Mouse (Mus musculus): ENCODE measurements around the gene Tob2.

Gene Tob2

GRCm38 (mm10) chr15:81858517-81859329 is at the start of gene Tob2:
Gene Tob2 (minus strand): TSS chr15:81858796.
- peak; percentile 74 for DNase-seq (ENCODE audit: low spot score)

DNA sequence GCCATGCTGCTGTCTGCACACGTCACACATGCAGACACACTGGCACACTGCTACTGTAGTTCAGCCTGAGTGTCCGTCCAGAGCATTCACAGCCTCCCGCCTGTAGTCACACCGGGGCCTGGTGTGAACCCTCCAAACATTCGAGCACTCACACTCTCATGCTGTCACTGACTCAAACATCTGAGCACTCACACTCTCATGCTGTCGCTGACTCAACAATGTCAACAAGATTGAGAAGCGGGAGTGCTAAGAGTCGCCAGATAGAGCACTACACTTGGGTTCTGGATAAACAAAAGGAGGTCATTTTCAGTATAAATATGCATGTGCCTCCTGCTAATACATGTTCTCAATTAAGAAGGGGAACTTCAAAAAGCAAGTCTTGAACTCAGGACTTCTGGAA is 49.4 kb upstream of the Tob2 start:
- no peak for DNase-seq (ENCODE audit: low spot score)

GRCm38 (mm10) chr15:81904939-81905338 is 46.3 kb upstream of the Tob2 start:
- peak; percentile 91 for DNase-seq (ENCODE audit: low spot score)

- no peak for DNase-seq (ENCODE audit: low spot score)
Measured at GRCm38 (mm10) chr15:81898751-81899150, 40.2 kb upstream of the Tob2 start.

GRCm38 (mm10) chr15:81897607-81898285 is 39.1 kb upstream of the Tob2 start:
- DNase-seq (ENCODE audit: low spot score) = no peak

DNA sequence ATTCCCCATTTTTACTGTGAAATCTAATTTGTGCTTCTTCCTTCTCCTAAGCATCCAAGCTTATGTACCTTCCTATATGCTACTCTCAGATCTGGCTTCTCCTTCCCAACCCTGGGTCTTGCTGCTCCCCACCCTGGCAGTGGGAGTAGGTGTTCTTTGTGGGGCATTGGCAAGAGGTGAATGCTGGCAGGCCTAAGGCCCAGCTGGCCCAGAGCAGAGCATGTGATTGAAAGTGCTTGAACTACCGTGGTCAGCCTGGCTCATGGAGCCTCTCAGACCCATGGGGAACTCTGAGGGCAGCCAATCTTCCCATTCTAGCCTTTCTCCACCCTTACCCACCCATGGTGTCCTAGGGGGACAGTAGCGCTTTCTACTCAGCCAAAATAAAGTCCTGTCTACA is 37.8 kb upstream of the Tob2 start:
- DNase-seq (ENCODE audit: low spot score) = no peak

GRCm38 (mm10) chr15:81894002-81894401 is 35.4 kb upstream of the Tob2 start:
- no peak for DNase-seq (ENCODE audit: low spot score)

DNA sequence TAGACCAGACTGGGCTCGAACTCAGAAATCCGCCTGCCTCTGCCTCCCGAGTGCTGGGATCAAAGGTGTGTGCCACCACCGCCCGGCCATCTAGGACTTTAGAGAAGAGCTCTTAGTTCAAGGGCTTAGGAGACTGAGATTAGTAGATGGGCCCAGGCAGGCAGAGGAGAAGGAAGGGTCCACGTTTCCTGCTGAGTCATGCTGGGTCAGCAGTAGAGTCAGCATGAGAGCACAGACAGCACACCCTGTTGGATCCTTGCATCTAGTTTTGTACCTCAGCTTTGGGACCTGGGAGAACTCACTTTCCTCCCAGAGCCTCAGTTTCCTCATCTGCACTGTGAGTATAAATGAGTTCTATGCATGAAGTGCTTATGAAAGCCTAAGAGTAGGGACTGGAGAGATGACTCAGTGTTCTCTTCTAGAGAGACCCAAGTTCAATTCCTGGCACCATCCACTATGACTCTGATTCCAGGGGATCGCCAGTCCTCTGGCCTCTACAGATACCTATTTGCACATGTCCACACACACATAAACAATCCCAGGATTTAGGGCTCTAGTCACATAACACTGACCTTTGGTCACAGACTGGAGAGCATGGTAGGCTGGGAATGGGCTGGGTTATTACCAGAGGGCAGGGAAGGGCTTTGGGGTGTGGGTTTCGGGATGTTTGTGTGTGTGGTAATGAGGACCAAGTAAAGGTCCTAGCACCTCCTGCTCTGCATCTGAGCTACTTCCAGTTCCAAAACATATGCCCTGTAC is 33.4 kb upstream of the Tob2 start:
- DNase-seq (ENCODE audit: low spot score) = no peak

DNA sequence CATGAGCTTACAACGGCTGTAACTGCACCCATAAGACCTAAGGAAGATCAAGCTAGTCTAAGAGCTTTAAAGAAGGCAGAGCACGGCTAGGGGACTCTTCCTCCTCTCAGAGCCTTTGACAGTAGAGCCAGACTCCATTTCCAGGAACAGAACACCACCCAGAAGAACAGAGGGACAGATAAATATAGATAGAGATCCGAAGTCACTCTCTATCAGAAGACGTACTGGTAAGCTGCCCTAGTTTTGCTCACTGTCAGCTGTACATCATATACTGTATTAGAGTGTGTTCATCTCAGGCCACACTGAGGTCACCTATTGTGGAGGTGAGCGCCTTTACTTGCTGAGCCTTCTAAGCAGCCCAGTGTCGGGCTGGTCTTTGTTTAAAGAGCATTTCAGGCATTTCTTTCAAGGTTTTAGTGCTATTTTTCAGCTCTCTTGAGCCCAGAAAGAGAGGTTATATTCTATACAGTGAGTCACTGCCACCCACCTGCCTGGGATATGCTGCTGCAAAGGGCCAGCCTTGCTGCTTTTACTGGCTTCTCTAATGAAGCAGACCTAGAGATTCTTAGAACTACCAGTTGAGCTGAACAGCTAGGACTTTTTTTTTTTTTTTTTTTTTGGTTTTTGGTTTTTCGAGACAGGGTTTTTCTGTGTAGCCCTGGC is 32.7 kb upstream of the Tob2 start:
- no peak for DNase-seq (ENCODE audit: low spot score)

DNA sequence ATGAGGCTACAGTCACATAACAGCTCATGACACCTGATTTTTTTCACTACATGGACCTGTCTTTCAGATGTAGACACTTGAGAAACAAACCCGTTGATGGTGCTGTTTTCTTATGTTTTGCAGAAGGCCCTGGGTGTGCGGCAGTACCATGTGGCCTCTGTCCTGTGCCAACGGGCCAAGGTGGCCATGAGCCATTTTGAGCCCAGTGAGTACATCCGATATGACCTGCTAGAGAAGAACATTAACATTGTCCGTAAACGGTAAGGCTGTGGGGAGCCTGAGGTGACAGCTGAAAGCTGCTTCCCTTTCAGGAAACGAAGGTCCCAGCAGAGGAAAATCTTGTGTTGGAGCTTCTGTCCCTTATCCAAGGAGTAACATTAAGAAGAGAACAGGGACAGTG is 30.6 kb upstream of the Tob2 start:
- no peak for DNase-seq (ENCODE audit: low spot score)

- no peak for DNase-seq (ENCODE audit: low spot score)
Measured at GRCm38 (mm10) chr15:81886795-81887550, 28.4 kb upstream of the Tob2 start.

DNA sequence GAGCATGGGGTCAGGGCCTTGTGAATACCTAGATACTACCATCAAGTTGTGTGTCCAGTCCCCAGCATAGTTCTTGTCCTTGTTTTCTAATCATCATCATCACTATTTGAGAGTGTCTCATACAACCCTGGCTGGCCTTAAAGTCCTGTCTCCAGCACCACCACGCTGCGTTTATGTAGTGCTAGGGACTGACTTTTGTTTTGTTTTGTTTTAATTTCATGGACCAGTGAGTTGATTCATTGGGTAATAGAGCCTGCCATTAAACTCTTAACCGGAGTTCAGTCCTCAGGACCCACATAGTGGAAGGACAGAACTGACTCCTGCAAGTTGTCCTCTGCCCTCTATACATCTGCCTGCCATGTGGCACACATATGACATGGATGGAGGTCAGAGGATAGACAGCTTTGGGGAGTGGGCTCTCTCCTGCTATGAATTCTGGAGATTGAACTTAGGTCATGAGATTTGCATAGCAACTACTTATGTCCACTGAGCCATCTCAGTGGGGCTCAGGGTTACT is 26.9 kb upstream of the Tob2 start:
- DNase-seq (ENCODE audit: low spot score) = no peak

GRCm38 (mm10) chr15:81882348-81882747 is 23.8 kb upstream of the Tob2 start:
- DNase-seq (ENCODE audit: low spot score) = no peak

DNA sequence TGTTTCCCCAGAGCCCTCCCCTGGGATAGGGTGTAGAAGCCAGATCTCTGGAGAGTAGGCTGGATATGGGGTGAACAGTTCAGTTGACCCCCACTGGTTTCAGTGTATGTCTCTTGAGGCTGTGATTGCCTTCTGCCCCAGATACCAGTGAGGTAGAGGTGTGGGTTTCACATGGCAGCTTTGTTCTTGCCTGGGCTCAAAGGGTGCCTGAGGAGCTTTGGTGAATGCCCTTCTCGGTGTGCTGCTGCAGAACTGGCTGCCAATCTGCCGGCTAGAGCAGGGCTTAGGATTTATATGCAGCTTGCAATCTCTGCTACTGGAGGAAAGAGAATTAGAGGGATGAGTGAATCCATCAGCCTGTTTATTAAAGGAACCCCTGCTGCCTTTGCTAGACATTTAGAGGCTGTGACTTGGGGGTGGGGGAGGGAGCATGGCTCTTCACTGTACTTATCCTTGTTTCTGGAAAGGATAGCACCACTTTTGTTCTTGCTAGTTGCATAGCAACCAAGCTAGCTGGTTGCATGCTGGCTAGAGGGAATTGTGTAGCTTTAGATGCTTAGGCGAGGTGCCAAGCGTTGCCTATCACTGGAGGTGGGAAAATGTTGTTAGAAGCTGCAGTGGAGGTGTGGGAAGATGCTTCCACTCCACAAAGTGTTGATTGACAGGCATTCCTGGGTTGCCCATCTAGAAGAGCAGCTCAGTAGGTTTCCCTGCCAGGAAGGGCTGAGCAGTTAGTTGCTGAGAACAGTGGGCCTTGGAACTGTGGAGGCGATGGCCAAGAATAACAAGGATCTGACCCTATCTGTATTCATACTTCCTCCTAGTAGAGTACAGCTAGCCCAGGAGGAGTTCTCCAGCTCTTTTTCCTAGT is 21.2 kb upstream of the Tob2 start:
- DNase-seq (ENCODE audit: low spot score) = no peak

- DNase-seq (ENCODE audit: low spot score) = peak; percentile 100
Measured at GRCm38 (mm10) chr15:81872262-81873136, 13.9 kb upstream of the Tob2 start, which contains the start of gene Aco2. Gene Aco2 (plus strand): TSS chr15:81872309.

GRCm38 (mm10) chr15:81871604-81872261 is 13.1 kb upstream of the Tob2 start, which contains the start of gene Phf5a:
Gene Phf5a (minus strand): TSS chr15:81871911.
- peak; percentile 87 for DNase-seq (ENCODE audit: low spot score)

DNA sequence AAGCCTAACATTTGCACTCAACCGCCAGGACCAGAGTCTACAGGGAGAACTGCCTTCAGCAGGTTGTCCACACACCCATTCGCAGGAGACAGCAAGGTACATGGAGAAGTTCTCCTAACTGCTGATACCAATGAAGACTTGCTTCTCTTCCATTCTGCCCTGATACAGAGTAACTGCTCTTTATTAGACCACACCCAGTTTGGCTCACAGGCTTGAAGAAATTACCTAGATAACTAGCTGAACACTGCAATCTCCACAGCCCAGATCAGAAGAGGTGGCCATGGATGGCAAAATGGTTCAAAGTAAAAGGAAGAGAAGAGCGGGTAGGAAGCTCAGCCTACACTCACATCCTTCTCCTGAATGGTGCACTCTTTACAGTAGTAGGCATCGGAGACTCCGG is 11.4 kb upstream of the Tob2 start:
- DNase-seq (ENCODE audit: low spot score) = no peak

DNA sequence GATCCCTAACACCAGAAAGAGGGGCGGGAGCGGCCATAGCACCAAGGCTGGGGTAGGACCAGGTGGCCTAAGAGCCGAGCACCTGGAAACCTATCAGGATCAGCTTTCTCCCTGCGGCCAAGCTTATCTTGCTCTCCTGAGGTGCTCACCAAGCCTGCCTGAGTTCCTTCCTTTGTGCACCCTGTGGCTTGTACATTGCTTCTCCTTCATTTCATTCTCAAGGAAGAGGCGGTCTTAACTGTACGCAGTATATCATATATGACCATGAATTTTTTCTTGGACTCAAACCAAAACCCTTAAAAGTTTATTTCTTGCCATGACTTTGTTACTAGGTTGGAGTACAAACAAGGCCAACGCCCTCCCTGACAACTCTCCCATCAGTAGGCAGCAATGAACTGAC is 5.6 kb upstream of the Tob2 start:
- DNase-seq (ENCODE audit: low spot score) = no peak

Measured in testis, postnatal 10 days (tissue).